Mouse (Mus musculus) midbrain, embryonic 15.5 days (tissue): ENCODE results near the gene Mctp1. TPM values are rescaled to one million over a fixed set of nuclear protein-coding genes. Genes with fewer than 3 reads are reported as not detected.
"Not testable (repeated sequence)": the region's sequence is repeated elsewhere in the genome, so short reads cannot be mapped to it uniquely, and the experiment has no call there.

Experiments used
- ATAC-seq: fragments of 200-750 bp; cut with Nextera tagmentation; replicated peaks from 2 replicates; pipeline ENCODE4 v1.8.0; 2017; ENCODE audit warnings: moderate TSS enrichment
- H3K27ac ChIP-seq: fragments of 300-500 bp; sonication (generic); 2 replicates; pipeline ENCODE4 v1.5.1; 2015; ENCODE audit warnings: mild to moderate bottlenecking, inconsistent platforms
- H3K27me3 ChIP-seq: fragments of 300-500 bp; sonication (generic); replicated peaks from 2 replicates; pipeline ENCODE4 v1.6.1; 2015; ENCODE audit warnings: inconsistent platforms
- H3K36me3 ChIP-seq: fragments of 300-500 bp; sonication (generic); replicated peaks from 2 replicates; pipeline ENCODE4 v1.6.1; 2015; ENCODE audit warnings: inconsistent platforms
- H3K4me1 ChIP-seq: fragments of 300-500 bp; sonication (generic); 2 replicates; pipeline ENCODE4 v1.6.1; 2015; ENCODE audit warnings: inconsistent platforms
- H3K4me2 ChIP-seq: fragments of 300-500 bp; sonication (generic); 2 replicates; pipeline ENCODE4 v1.6.1; 2015; ENCODE audit warnings: inconsistent platforms, mild to moderate bottlenecking, moderate library complexity
- H3K4me3 ChIP-seq: fragments of 300-500 bp; sonication (generic); 2 replicates; pipeline ENCODE4 v1.5.1; 2015; ENCODE audit warnings: mild to moderate bottlenecking, inconsistent platforms
- H3K9ac ChIP-seq: fragments of 300-500 bp; sonication (generic); 2 replicates; pipeline ENCODE4 v1.6.1; 2015; ENCODE audit warnings: mild to moderate bottlenecking, inconsistent platforms
- H3K9me3 ChIP-seq: fragments of 300-500 bp; sonication (generic); 2 replicates; pipeline ENCODE4 v1.6.1; 2016; ENCODE audit warnings: inconsistent platforms
- WGBS: fragments of 180-500 bp; shearing (Covaris S2); methylation state at CpG from one replicate; pipeline ENCODE4 v1.1.7; 2015; ENCODE audit warnings: mixed read lengths; 5-methylcytosine and 5-hydroxymethylcytosine counted together
- polyA plus RNA-seq: library from polyadenylated mRNA; unstranded; fragments of >200 nt; fragmentation: Nextera tagmentation; extraction: Ambion mirVana; gene quantifications from 2 replicates; pipeline ENCODE4 v1.2.1, GENCODE M21; 2015

Mctp1 gene
- polyA plus RNA-seq, 1 experiment from 2014 or later: 3.9 TPM

DNA sequence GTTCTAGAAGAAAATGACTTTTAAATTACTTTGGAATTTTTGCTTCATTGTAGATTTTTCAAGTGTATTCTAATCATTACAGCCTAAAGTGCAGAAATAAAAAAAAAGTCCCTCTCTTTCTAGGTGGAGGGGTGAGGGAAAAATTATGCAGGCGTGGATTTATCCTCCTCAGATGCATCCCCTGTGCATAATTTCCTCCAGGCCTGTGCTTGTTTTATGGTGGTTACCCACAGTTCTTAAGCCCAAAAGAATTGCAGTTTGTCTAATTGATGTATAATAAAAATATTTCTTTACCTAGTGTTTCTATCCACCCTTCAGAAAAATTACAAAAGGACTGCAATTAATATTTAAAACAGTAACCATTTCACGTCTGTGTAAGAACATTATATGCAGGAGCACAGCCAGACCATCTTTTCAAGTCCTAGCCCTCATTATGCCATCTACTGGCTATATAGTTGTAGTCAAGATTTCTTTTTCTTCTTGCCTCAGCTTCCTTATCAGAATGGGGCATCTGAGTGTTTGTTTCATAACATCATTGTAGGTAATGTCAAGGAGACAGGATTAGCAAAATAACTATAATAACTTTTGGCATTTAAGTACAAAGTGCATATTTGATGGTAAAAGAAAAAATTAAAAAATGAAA, 184.4 kb downstream of the Mctp1 start:
- 65% methylated on average over 2 of the region's 2 CpGs for WGBS
- Histone ChIP-seq H3K27ac (no peak overlapping the region), H3K4me1 (no peaks in the 10 kb centered on the region), H3K27me3 (no peaks in the 10 kb centered on the region), H3K9me3 (no peaks in the 10 kb centered on the region), H3K4me2 (no peak overlapping the region), H3K9ac (no peak overlapping the region), H3K4me3 (no peak overlapping the region), H3K36me3 (no peaks in the 10 kb centered on the region)
- no peak for ATAC-seq

DNA sequence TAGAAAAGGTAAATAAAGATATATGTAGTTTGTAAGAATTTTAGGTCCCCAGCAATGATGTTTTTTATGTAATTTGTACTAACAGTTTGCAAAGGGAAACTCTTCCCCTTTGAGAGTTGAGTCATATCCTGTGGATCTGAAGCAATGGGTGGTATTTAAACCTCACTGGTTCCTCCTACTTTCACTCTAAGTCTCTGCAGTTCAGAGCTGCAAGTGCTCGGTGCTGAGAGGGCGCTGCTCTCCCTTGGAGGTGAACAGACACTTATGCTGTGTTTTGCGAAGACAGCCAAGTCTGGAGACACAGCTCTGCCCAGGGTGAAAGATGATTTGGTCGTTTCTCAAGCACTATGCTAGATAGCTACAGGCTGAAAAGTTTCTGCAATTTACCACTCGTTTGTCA, 195.1 kb downstream of the Mctp1 start:
- no peaks in the 10 kb centered on the region for H3K4me1 ChIP-seq
- no peaks in the 10 kb centered on the region for H3K36me3 ChIP-seq
- 42% methylated on average over 5 of the region's 5 CpGs for WGBS
- no peak overlapping the region for H3K9ac ChIP-seq
- no peak overlapping the region for H3K4me3 ChIP-seq
- no peaks in the 10 kb centered on the region for H3K27me3 ChIP-seq
- H3K4me2 ChIP-seq: no peak overlapping the region
- no peak for ATAC-seq
- no peaks in the 10 kb centered on the region for H3K9me3 ChIP-seq
- H3K27ac ChIP-seq: no peak overlapping the region

DNA sequence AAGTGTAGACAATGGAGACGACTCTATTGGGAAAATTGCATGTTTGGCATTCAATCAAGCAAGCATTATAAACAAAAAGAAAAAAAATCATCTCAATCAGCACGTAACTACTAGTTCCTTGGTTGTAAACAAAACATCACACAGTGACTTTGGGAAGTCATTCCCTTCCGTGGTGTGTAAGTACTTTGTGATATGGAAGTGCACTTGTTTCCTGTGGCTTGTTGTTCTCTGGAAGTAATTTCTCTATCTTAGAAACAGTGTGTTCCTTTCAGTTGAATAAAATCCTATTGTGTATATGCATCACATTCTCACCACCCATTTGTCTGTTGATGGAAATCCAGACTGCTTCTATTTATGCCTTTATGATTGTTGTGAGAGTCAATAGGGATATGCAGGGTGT, 201.1 kb downstream of the Mctp1 start:
- Histone ChIP-seq H3K27me3 (no peaks in the 10 kb centered on the region), H3K4me2 (no peak overlapping the region), H3K36me3 (no peaks in the 10 kb centered on the region), H3K9ac (no peak overlapping the region), H3K4me1 (no peaks in the 10 kb centered on the region), H3K9me3 (no peaks in the 10 kb centered on the region), H3K4me3 (no peak overlapping the region), H3K27ac (no peak overlapping the region)
- 83% methylated on average over 3 of the region's 3 CpGs for WGBS
- ATAC-seq: no peak

DNA sequence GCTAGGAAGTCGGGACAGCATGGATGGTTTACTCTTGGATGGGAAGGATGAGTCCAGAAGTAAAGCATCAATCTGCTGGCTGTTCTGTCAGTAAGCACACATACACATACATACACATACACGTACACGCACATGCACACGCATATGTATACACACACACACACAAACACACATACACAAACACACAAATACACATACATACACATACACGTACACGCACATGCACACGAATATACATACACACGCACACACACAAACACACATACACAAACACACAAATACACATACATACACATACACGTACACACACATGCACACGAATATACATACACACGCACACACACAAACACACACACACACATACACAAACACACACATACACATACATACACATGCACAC, 206.4 kb downstream of the Mctp1 start:
- H3K27me3 ChIP-seq, H3K36me3 ChIP-seq, H3K4me3 ChIP-seq, H3K4me2 ChIP-seq, H3K4me1 ChIP-seq, H3K27ac ChIP-seq, H3K9ac ChIP-seq, H3K9me3 ChIP-seq: not testable (repeated sequence)
- ATAC-seq: peak; percentile 56; the same call in 1 of the 2 replicates
- WGBS: 86% methylated on average over 11 of the region's 11 CpGs

DNA sequence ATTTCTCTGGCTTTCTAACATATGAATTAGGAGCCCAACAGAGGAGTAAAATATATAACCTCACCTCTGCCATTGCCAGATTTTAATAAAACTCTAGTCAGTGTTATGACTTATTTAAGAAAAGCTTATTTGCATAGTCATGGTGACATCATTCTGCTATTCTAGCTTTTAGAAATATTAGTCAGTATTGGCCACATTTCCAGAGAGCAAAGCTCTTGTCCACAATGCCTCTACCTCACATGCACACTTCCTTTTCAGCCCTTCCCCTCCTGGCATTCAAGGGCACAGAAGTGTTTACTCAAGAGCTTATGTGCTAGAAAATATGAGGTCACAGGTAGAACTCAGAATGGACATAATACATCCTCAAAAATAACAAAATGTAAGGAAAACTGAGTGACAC, 206.9 kb downstream of the Mctp1 start:
- Histone ChIP-seq H3K4me1 (no peaks in the 10 kb centered on the region), H3K27ac (no peak overlapping the region), H3K36me3 (no peaks in the 10 kb centered on the region), H3K9ac (no peak overlapping the region), H3K27me3 (no peaks in the 10 kb centered on the region), H3K4me2 (no peak overlapping the region), H3K4me3 (no peak overlapping the region), H3K9me3 (no peaks in the 10 kb centered on the region)
- ATAC-seq: no peak

DNA sequence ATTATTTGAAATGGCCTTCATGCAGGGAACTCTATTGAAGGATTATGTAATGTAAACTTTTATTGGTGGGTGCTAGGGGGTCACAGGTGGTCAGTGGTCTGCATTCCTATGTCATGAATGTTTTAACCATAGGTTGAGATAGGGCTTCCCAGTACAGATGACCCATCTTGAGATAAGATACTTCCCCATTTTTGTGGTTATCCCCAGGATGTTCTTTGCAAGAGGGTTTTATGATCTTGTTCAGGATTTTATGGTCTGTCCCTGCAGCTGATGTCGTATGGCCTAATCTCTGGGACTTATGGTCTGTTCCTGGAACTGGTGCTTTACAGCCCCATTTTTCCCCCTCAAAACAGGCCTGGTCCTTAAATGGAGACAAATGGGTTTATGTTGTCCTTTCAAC, 207.4 kb downstream of the Mctp1 start:
- H3K4me1 ChIP-seq: no peaks in the 10 kb centered on the region
- 86% methylated on average over 1 of the region's 1 CpGs for WGBS
- H3K27ac ChIP-seq: no peak overlapping the region
- H3K27me3 ChIP-seq: no peaks in the 10 kb centered on the region
- no peaks in the 10 kb centered on the region for H3K9me3 ChIP-seq
- no peak for ATAC-seq
- no peaks in the 10 kb centered on the region for H3K36me3 ChIP-seq
- no peak overlapping the region for H3K4me3 ChIP-seq
- H3K9ac ChIP-seq: no peak overlapping the region
- H3K4me2 ChIP-seq: no peak overlapping the region

DNA sequence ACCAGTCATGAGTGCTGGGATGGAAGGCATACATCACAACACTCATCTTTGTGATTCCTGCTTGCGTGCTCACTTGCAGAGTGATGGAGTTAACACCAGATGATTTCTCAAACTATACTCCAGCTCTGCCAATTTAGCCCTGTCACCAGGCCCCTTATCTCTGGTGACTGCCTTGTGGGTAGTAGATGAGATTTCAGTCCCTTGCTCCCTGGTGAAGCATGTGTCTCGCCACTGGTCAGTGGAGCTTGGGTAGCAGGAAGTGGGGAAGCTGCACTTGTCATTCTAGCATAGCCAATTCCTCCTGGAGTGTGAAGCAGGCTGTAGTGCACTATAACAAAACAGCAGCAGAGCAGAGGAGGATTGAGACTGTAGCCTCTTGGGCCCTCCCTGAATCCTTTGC, 208.6 kb downstream of the Mctp1 start:
- Histone ChIP-seq H3K27ac (no peak overlapping the region), H3K4me1 (no peaks in the 10 kb centered on the region), H3K9ac (no peak overlapping the region), H3K27me3 (no peaks in the 10 kb centered on the region), H3K36me3 (no peaks in the 10 kb centered on the region), H3K4me3 (no peak overlapping the region), H3K4me2 (no peak overlapping the region), H3K9me3 (no peaks in the 10 kb centered on the region)
- no peak for ATAC-seq
- WGBS: 86% methylated on average over 2 of the region's 2 CpGs

DNA sequence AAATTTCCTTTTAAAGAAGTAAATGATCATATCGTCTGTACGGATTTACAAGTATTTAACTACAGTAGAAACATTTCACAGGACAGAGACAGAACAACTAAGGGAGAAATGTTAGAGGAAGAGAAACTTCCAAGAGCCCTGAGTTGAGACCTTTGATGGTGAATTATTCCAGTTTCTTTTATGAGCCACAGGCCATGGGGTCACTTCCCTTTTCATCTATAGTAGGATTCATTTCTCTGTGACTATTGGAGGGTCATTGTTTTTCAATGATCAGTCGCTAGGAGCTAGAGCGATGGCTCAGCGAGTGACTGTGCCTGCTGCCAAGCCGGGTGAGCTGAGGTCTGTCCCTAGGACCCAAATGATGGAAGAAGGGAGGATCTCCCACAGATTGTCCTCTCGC, 212.7 kb downstream of the Mctp1 start:
- no peak for ATAC-seq
- 70% methylated on average over 7 of the region's 7 CpGs for WGBS
- H3K27ac ChIP-seq: no peak overlapping the region

DNA sequence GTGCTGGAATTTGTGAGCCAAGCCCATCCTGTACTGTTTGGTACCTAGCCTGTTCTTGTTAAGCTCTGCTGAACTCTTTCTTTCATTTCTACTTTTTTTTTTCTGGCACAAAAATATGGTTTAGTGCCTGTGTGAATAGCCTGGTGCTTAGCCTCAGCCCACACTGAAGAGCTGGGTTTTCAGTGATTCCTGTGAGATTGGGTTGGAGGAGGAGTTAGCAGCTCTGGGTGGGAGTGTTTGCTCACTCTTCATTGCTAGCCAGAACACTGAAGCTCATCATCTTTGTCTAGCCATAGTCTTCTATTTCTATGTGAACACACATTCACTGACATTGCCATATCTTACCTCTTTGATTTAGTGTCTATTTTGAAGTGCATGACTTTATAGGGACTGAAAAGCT, 225.1 kb downstream of the Mctp1 start:
- no peaks in the 10 kb centered on the region for H3K9me3 ChIP-seq
- no peaks in the 10 kb centered on the region for H3K36me3 ChIP-seq
- H3K4me1 ChIP-seq: no peaks in the 10 kb centered on the region
- no peak for ATAC-seq
- no peaks in the 10 kb centered on the region for H3K27me3 ChIP-seq
- H3K4me2 ChIP-seq: no peak overlapping the region
- H3K9ac ChIP-seq: no peak overlapping the region
- H3K4me3 ChIP-seq: no peak overlapping the region
- H3K27ac ChIP-seq: no peak overlapping the region

More for the DNA sequence above, 212.7 kb downstream of the Mctp1 start:
- no peak overlapping the region for H3K4me2 ChIP-seq
- no peaks in the 10 kb centered on the region for H3K9me3 ChIP-seq
- no peaks in the 10 kb centered on the region for H3K36me3 ChIP-seq
- no peaks in the 10 kb centered on the region for H3K27me3 ChIP-seq
- no peak overlapping the region for H3K4me3 ChIP-seq
- H3K9ac ChIP-seq: no peak overlapping the region
- H3K4me1 ChIP-seq: no peaks in the 10 kb centered on the region

DNA sequence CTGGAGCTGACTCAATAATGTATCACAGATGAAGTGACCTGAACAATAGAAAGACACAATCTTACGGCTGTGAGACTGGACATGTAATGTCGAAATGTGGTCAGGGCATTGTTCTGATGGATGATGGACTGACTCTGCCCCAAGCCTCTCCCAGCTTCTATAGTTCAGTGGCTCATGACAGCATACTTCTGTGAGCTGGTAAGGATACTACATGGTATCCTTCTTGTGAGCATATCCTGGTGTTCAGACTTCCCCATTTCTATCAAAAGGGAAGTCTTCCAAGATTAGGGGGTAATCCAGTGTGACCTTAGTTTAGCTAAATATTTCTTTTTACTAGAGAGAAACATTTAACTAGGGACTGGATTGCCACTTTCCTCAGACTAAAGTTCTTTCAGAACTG, 227.2 kb downstream of the Mctp1 start:
- H3K27ac ChIP-seq: no peak overlapping the region
- 76% methylated on average over 2 of the region's 2 CpGs for WGBS
- H3K4me2 ChIP-seq: no peak overlapping the region
- no peaks in the 10 kb centered on the region for H3K9me3 ChIP-seq
- H3K4me3 ChIP-seq: no peak overlapping the region
- no peak overlapping the region for H3K9ac ChIP-seq
- no peaks in the 10 kb centered on the region for H3K27me3 ChIP-seq
- ATAC-seq: no peak
- no peaks in the 10 kb centered on the region for H3K36me3 ChIP-seq
- H3K4me1 ChIP-seq: no peaks in the 10 kb centered on the region

DNA sequence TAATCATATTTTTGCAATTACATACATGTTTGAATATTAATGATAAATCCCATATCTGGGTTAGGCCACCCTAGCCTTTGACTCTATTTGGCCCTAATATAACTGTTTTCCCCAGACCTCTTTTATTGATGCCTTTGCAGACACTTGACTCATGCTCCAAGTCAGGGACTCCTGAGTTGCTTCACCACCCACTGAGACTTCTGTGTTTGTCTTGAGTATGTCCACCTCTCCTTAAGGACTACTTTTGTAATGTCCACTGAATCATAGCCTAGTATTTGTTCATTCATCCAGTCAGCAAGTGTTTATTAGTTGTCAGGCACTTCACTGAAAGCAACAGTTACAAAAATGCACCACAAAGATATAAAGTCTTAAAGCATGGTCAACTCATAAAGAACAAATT, 235.8 kb downstream of the Mctp1 start:
- no peaks in the 10 kb centered on the region for H3K36me3 ChIP-seq
- ATAC-seq: no peak
- no peak overlapping the region for H3K27ac ChIP-seq
- H3K4me2 ChIP-seq: no peak overlapping the region
- H3K9ac ChIP-seq: no peak overlapping the region
- no peak overlapping the region for H3K4me3 ChIP-seq
- H3K4me1 ChIP-seq: no peaks in the 10 kb centered on the region
- no peaks in the 10 kb centered on the region for H3K27me3 ChIP-seq
- no peaks in the 10 kb centered on the region for H3K9me3 ChIP-seq

DNA sequence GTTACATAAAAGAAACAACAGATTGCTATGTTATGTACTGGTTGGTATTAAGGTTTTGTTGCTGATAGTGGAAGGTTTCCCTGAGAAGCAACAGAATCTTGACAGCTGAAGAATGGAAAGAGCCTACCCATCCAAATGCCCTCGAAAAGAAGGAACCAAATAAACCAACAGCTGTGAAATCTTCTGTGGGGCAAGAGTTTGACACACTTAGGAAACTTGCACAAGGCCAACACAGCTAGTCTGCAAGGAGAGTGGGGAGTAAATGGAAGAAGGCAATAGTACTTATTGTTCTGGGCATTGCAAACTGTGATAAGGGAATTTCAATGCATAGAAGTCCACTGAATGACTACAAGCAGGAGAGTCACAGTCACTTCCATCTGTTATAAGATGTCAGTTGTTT, 236.2 kb downstream of the Mctp1 start:
- no peak for ATAC-seq
- Histone ChIP-seq H3K36me3 (no peaks in the 10 kb centered on the region), H3K4me3 (no peak overlapping the region), H3K27me3 (no peaks in the 10 kb centered on the region), H3K27ac (no peak overlapping the region), H3K9me3 (no peaks in the 10 kb centered on the region), H3K4me1 (no peaks in the 10 kb centered on the region), H3K9ac (no peak overlapping the region), H3K4me2 (no peak overlapping the region)
- 52% methylated on average over 1 of the region's 1 CpGs for WGBS

DNA sequence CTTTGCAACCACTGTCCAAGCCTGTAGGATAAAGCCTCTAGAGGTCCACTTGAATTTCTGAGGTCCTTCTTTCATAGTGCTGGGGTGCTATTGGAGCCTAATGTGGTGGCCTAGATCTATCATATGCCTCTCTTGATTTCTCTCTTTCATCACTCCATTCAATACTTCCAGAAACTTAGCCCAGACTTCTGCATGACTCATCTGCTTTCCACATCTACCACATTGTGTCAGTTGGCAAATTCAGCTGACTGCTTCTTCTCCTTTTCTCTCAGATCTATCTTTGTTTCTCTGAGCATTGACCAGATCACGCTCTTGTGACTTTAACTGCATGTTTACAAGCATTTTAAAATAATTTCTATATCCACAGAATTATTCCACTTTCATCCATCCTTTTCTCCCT, 249.4 kb downstream of the Mctp1 start:
- H3K9ac ChIP-seq: no peak overlapping the region
- H3K27me3 ChIP-seq: no peaks in the 10 kb centered on the region
- whole genome bisulfite sequencing: 95% methylated on average over 1 of the region's 1 CpGs
- H3K4me2 ChIP-seq: no peak overlapping the region
- H3K36me3 ChIP-seq: no peaks in the 10 kb centered on the region
- no peak overlapping the region for H3K27ac ChIP-seq
- no peak for ATAC-seq
- no peaks in the 10 kb centered on the region for H3K4me1 ChIP-seq
- H3K4me3 ChIP-seq: no peak overlapping the region
- no peaks in the 10 kb centered on the region for H3K9me3 ChIP-seq

DNA sequence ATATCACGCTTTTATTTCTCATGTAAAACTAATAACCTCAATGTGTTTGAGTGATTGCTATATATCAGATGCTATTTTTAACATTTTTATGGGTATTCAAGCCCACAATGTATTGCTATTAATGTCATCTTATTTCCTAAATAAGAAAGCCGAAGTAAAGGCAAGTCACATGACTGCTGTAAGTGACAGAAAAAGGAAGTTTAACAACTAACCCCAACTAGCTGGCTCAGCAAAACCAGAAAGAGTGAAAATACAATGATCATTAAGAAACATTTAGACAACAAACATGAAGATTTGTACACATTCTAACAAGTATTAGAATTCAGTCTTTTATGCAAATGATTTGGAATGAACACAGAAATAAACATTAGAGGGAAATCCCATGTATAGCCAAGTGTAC, 253.9 kb downstream of the Mctp1 start:
- WGBS: 85% methylated on average over 2 of the region's 2 CpGs
- H3K27ac ChIP-seq: no peak overlapping the region
- H3K27me3 ChIP-seq: no peaks in the 10 kb centered on the region
- no peak overlapping the region for H3K4me2 ChIP-seq
- H3K9me3 ChIP-seq: no peaks in the 10 kb centered on the region
- no peak overlapping the region for H3K9ac ChIP-seq
- no peaks in the 10 kb centered on the region for H3K36me3 ChIP-seq
- ATAC-seq: no peak
- H3K4me3 ChIP-seq: no peak overlapping the region
- H3K4me1 ChIP-seq: no peaks in the 10 kb centered on the region
